Mouse (Mus musculus) heart, adult 8-10 months (tissue): ENCODE results near the gene Mgat4a. TPM values are rescaled to one million over a fixed set of nuclear protein-coding genes. Genes with fewer than 3 reads are reported as not detected.

Experiments used
- DNase-seq: peaks from one replicate; pipeline ENCODE4 v3.0.0; 2022; ENCODE audit warnings: low spot score
- total RNA-seq, 4 experiments: library from RNA; stranded (reverse); gene quantifications; 2 replicates each; pipeline ENCODE4 v1.2.4; 2022

Mgat4a gene
- total RNA-seq, 4 experiments from 2014 or later: 7.6 to 10.6 (median 9.4) TPM

DNA sequence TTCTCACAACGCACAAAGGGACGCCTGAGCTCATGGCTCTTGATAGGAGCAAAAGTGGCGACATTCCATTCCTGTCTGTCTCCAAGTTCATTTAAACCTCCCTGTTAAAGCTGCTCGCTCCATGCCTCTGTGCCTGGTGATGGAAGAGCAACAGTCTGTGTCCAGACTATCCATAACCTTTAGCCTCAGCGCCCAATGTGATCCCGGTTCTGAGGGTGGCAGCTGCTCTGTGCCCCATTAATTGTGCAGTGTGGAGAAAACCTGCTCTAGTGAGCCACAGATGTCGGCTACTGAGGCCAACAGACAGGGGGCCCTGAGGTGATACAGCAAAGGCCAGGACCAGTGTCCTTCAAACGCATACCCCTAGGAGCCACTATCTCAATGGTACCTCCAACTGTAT is 141.1 kb downstream of the Mgat4a start:
- no peak for DNase-seq

DNA sequence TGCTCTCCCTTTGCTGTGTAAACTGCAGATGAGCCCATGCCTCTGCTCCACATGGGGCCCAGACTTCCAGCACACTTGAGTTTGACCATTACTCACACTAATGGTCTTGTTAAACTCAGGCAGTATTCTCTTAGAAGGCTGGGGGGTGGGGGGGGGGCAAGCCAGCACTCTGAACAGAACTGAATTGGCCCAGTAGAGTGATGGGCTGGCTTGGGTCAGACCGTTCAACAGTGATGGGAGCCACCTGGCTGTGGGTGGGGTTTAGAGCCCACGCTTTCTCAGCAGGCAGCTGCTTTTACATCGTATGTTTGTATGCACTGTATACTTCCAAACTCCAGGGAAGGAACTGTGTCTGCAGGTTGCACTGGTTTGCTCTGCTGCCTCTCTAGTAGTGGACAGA is 141.9 kb downstream of the Mgat4a start:
- no peak for DNase-seq

GRCm38 (mm10) chr1:37396481-37396880 is 144.3 kb downstream of the Mgat4a start:
- no peak for DNase-seq

GRCm38 (mm10) chr1:37393174-37393573 is 147.6 kb downstream of the Mgat4a start:
- DNase-seq: no peak

Other genes with a start within 250 kb of the Mgat4a start
- 10 to 100 TPM; 19.2 to 24.3 (median 22.6) TPM for gene Inpp4a, start 241.2 kb downstream of the Mgat4a start, total RNA-seq
- gene Coa5, start 110.9 kb downstream of the Mgat4a start, total RNA-seq: 100 to 1,000 TPM in 3 of 4 experiments, 10 to 100 TPM in 1; 99.9 to 124 (median 112) TPM
- gene Unc50, start 110.9 kb downstream of the Mgat4a start, total RNA-seq: 10 to 100 TPM; 24.8 to 29.3 (median 28.3) TPM
- 1 to 10 TPM; 1.1 to 3.0 (median 2.0) TPM for gene 2010300C02Rik, start 179.1 kb upstream of the Mgat4a start, total RNA-seq